ENCODE assay signal across 9 mouse cellular contexts in the genomic region with DNA sequence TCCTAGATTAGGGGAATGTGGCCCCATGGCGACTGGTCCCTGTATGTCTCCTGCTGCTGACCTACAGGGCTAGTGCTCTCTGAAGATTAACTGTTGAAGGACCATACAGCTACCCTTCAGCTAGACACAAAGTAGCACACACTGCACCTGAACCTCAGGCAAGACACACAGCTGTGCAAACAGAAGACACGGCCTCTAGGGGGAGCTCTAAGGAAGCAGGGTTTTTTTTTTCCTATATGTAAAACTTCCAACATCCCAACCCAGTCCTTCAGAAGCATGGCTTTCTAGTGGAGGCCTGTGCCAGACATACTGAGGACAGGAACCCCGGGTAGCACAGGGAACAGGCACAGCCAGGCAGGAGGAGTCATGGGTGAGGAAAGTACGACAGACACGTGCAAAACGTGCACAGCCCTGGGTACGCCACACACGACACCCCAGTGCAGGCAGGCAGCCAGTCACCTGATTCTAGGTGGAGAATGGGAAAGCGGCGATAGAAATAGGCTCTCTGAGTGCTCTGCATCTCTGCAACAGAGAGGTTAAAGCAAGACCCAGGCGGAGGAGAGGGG. TPM values are rescaled to one million over a fixed set of nuclear protein-coding genes. Genes with fewer than 3 reads are reported as not detected.
DNase-seq lines count a peak whose midpoint lies in the region; ATAC-seq and TF ChIP-seq lines count a peak whose summit lies in the region.
"Had no signal": no experiment of that assay in that cellular context is flagged by ENCODE, and none has a peak within 500 bp of the region (broad histone marks: within the 10 kb centered on the region; RNA-seq: fewer than 3 reads in every experiment).

No protein-coding gene starts in this region.

- TF ChIP-seq EP300 in liver, postnatal 0 days (IDR thresholded peaks at IDR 0.05; ENCODE audit: low read depth) = no peak

- DNase-seq in forebrain, postnatal 0 days = no peak
- peak; percentile 76 for DNase-seq in 3T3-L1 (ENCODE audit: low read depth, low spot score)
- DNase-seq in adipocyte (ENCODE audit: low spot score) = peak; percentile 68
- DNase-seq in liver, postnatal 0 days = peak; percentile 51
- DNase-seq in ovary, adult 18-20 months (ENCODE audit: low spot score) = no peak
- DNase-seq in cerebellum, adult 11 months = no peak
- no peak for DNase-seq in urinary bladder, postnatal 25 days (ENCODE audit: low spot score)

- no peaks in the 10 kb centered on the region for H3K27me3 ChIP-seq in forebrain, postnatal 0 days (ENCODE audit: insufficient read depth, low read length)
- H3K27me3 ChIP-seq in forebrain, embryonic 16.5 days (replicated peaks; ENCODE audit: control insufficient read depth, insufficient read depth, low read length) = no peaks in the 10 kb centered on the region
- H3K27me3 ChIP-seq in liver, postnatal 0 days (ENCODE audit: insufficient read depth, low read length) = no peaks in the 10 kb centered on the region
- H3K27me3 ChIP-seq: heart, embryonic 13.5 days had no signal

- no peak overlapping the region for H3K9ac ChIP-seq in forebrain, postnatal 0 days
- H3K9ac ChIP-seq in forebrain, embryonic 16.5 days (replicated peaks; ENCODE audit: low read depth, low read length) = no peak overlapping the region
- no peak overlapping the region for H3K9ac ChIP-seq in liver, postnatal 0 days (replicated peaks)
- H3K9ac ChIP-seq: heart, embryonic 13.5 days had no signal

- no peaks in the 10 kb centered on the region for H3K4me1 ChIP-seq in forebrain, postnatal 0 days (ENCODE audit: insufficient read depth)
- no peaks in the 10 kb centered on the region for H3K4me1 ChIP-seq in forebrain, embryonic 16.5 days (replicated peaks; ENCODE audit: control insufficient read depth, insufficient read depth, low read length)
- H3K4me1 ChIP-seq in liver, postnatal 0 days (ENCODE audit: insufficient read depth) = no peaks in the 10 kb centered on the region
- H3K4me1 ChIP-seq: heart, embryonic 13.5 days had no signal

- H3K4me3 ChIP-seq in forebrain, postnatal 0 days (ENCODE audit: low read depth, low read length) = no peak overlapping the region
- H3K4me3 ChIP-seq in forebrain, embryonic 16.5 days (replicated peaks; ENCODE audit: low read length) = no peak overlapping the region
- H3K4me3 ChIP-seq in liver, postnatal 0 days (ENCODE audit: low read depth, low read length) = no peak overlapping the region
- H3K4me3 ChIP-seq: heart, embryonic 13.5 days had no signal

- no peak overlapping the region for H3K4me2 ChIP-seq in forebrain, postnatal 0 days (ENCODE audit: low read depth)
- no peak overlapping the region for H3K4me2 ChIP-seq in forebrain, embryonic 16.5 days (ENCODE audit: low read length)
- H3K4me2 ChIP-seq in liver, postnatal 0 days (ENCODE audit: low read depth, low read length) = no peak overlapping the region
- H3K4me2 ChIP-seq: heart, embryonic 13.5 days had no signal

- WGBS in forebrain, postnatal 0 days = 85% methylated on average over 11 of the region's 11 CpGs
- WGBS in forebrain, embryonic 16.5 days = 88% methylated on average over 11 of the region's 11 CpGs
- 81% methylated on average over 11 of the region's 11 CpGs for WGBS in liver, postnatal 0 days (ENCODE audit: insufficient replicate concordance)

- H3K9me3 ChIP-seq in forebrain, postnatal 0 days (ENCODE audit: low read length) = no peaks in the 10 kb centered on the region
- no peaks in the 10 kb centered on the region for H3K9me3 ChIP-seq in forebrain, embryonic 16.5 days (ENCODE audit: control insufficient read depth, low read length)
- H3K9me3 ChIP-seq in liver, postnatal 0 days (ENCODE audit: low read length) = no peaks in the 10 kb centered on the region
- H3K9me3 ChIP-seq: heart, embryonic 13.5 days had no signal

- no peak overlapping the region for H3K27ac ChIP-seq in forebrain, postnatal 0 days (ENCODE audit: low read depth, low read length)
- no peak overlapping the region for H3K27ac ChIP-seq in forebrain, embryonic 16.5 days (ENCODE audit: low read length)
- no peak overlapping the region for H3K27ac ChIP-seq in liver, postnatal 0 days (ENCODE audit: low read depth)
- H3K27ac ChIP-seq: heart, embryonic 13.5 days had no signal

- ATAC-seq in forebrain, postnatal 0 days = no peak
- no peak for ATAC-seq in forebrain, embryonic 16.5 days
- no peak for ATAC-seq in liver, postnatal 0 days

- peaks cover 90% of the 10 kb centered on the region for H3K36me3 ChIP-seq in forebrain, postnatal 0 days (ENCODE audit: insufficient read depth)
- H3K36me3 ChIP-seq in forebrain, embryonic 16.5 days (ENCODE audit: control insufficient read depth, insufficient read depth) = peaks cover 27% of the 10 kb centered on the region
- peaks cover 98% of the 10 kb centered on the region for H3K36me3 ChIP-seq in liver, postnatal 0 days (replicated peaks; ENCODE audit: insufficient read depth, low read length)

- peak; percentile 52 for TF ChIP-seq CTCF in forebrain, postnatal 0 days (IDR thresholded peaks at IDR 0.05; ENCODE audit: low read depth)
- peak; percentile 74 for TF ChIP-seq CTCF in liver, postnatal 0 days (IDR thresholded peaks at IDR 0.05; ENCODE audit: low read depth)

RNA-seq across cellular contexts. Expression of a gene that starts 25.7 kb away (rescaled TPM):
- total RNA-seq in forebrain, postnatal 0 days (2014; rRNA removed) = 0.08 and 2.0 TPM in 2 replicates
- polyA plus RNA-seq in forebrain, postnatal 0 days (2015; fragmentation: Nextera tagmentation; extraction: Ambion mirVana) = 0.36 and 0.44 TPM in 2 replicates
- polyA plus RNA-seq in forebrain, embryonic 16.5 days (2015; fragmentation: Nextera tagmentation; extraction: Ambion mirVana) = 0.22 TPM in 1 of 2 replicates, not detected in the other
- polyA plus RNA-seq in liver, postnatal 0 days (2015; fragmentation: Nextera tagmentation; extraction: Ambion mirVana) = 7.7 and 9.8 TPM in 2 replicates

RNA-seq across cellular contexts. Expression of a gene that starts 53.7 kb away (rescaled TPM):
- total RNA-seq in forebrain, postnatal 0 days (2014; rRNA removed) = not detected in 2 replicates
- 0.16 TPM in 1 of 2 replicates, not detected in the other for polyA plus RNA-seq in forebrain, postnatal 0 days (2015; fragmentation: Nextera tagmentation; extraction: Ambion mirVana)
- polyA plus RNA-seq in forebrain, embryonic 16.5 days (2015; fragmentation: Nextera tagmentation; extraction: Ambion mirVana) = not detected in 2 replicates
- 0.51 and 0.78 TPM in 2 replicates for polyA plus RNA-seq in liver, postnatal 0 days (2015; fragmentation: Nextera tagmentation; extraction: Ambion mirVana)

RNA-seq across cellular contexts. Expression of a gene that starts 59.4 kb away (rescaled TPM):
- 26.4 and 35.2 TPM in 2 replicates for total RNA-seq in forebrain, postnatal 0 days (2014; rRNA removed)
- polyA plus RNA-seq in forebrain, postnatal 0 days (2015; fragmentation: Nextera tagmentation; extraction: Ambion mirVana) = 5.8 and 7.2 TPM in 2 replicates
- polyA plus RNA-seq in forebrain, embryonic 16.5 days (2015; fragmentation: Nextera tagmentation; extraction: Ambion mirVana) = 12.2 and 13.6 TPM in 2 replicates
- polyA plus RNA-seq in liver, postnatal 0 days (2015; fragmentation: Nextera tagmentation; extraction: Ambion mirVana) = 17.7 and 22.4 TPM in 2 replicates

Comparison
In these comparisons a context has a peak if more than half of its experiments do, and no peak if none do; other contexts are left out.
1. DNase-seq: peak in 3T3-L1 (single experiment), adipocyte (single experiment) and liver, postnatal 0 days (single experiment); none in forebrain, postnatal 0 days (single experiment), ovary, adult 18-20 months (single experiment), cerebellum, adult 11 months (single experiment) and urinary bladder, postnatal 25 days (single experiment).